Mouse (Mus musculus): Measurements from ENCODE around the gene Pdia3.
"Not testable (repeated sequence)": the region's sequence is repeated elsewhere in the genome, so short reads cannot be mapped to it uniquely, and the experiment has no call there.

Pdia3 gene

GRCm38 (mm10) chr2:121413387-121414042, at the start of gene Pdia3, which contains the start of gene Catsper2:
Pdia3 (plus strand) TSS chr2:121413775.
Catsper2 (minus strand) TSS chr2:121413792.
- DNase-seq (ENCODE audit: extremely low read depth, low read depth, low spot score): peak; percentile 13

GRCm38 (mm10) chr2:121368831-121369230, 44.7 kb upstream of the Pdia3 start:
- DNase-seq (ENCODE audit: extremely low read depth, low read depth, low spot score): peak; percentile 36

- peak; percentile 69 for DNase-seq (ENCODE audit: extremely low read depth, low read depth, low spot score)
These were observed 42.7 kb upstream of the Pdia3 start for GRCm38 (mm10) chr2:121370921-121371320.

GRCm38 (mm10) chr2:121372266-121372665, 41.3 kb upstream of the Pdia3 start:
- no peak for DNase-seq (ENCODE audit: extremely low read depth, low read depth, low spot score)

- no peak for DNase-seq (ENCODE audit: extremely low read depth, low read depth, low spot score)
These were observed 38.8 kb upstream of the Pdia3 start for GRCm38 (mm10) chr2:121374766-121375165.

- DNase-seq (ENCODE audit: extremely low read depth, low read depth, low spot score): not testable (repeated sequence)
These were observed 26.5 kb upstream of the Pdia3 start, which contains the start of gene Strc for GRCm38 (mm10) chr2:121386961-121387575. Strc (minus strand) TSS chr2:121387168.

- DNase-seq (ENCODE audit: extremely low read depth, low read depth, low spot score): no peak
These were observed 17.0 kb upstream of the Pdia3 start for GRCm38 (mm10) chr2:121396624-121397023.

- DNase-seq (ENCODE audit: extremely low read depth, low read depth, low spot score): no peak
These were observed 10.3 kb upstream of the Pdia3 start for GRCm38 (mm10) chr2:121403296-121403695.

- DNase-seq (ENCODE audit: extremely low read depth, low read depth, low spot score): no peak
These were observed 5.4 kb upstream of the Pdia3 start for GRCm38 (mm10) chr2:121408160-121408559.

- no peak for DNase-seq (ENCODE audit: extremely low read depth, low read depth, low spot score)
These were observed 660 bp upstream of the Pdia3 start for GRCm38 (mm10) chr2:121412843-121413386.

- DNase-seq (ENCODE audit: extremely low read depth, low read depth, low spot score): no peak
These were observed 637 bp downstream of the Pdia3 start for GRCm38 (mm10) chr2:121414139-121414685.

- no peak for DNase-seq (ENCODE audit: extremely low read depth, low read depth, low spot score)
These were observed 1.5 kb downstream of the Pdia3 start for GRCm38 (mm10) chr2:121415103-121415502.

- no peak for DNase-seq (ENCODE audit: extremely low read depth, low read depth, low spot score)
These were observed 2.0 kb downstream of the Pdia3 start for GRCm38 (mm10) chr2:121415591-121415990.

GRCm38 (mm10) chr2:121416356-121416755, 2.8 kb downstream of the Pdia3 start:
- DNase-seq (ENCODE audit: extremely low read depth, low read depth, low spot score): no peak

- DNase-seq (ENCODE audit: extremely low read depth, low read depth, low spot score): no peak
These were observed 4.9 kb downstream of the Pdia3 start for GRCm38 (mm10) chr2:121418476-121418875.

GRCm38 (mm10) chr2:121423166-121423565, 9.6 kb downstream of the Pdia3 start:
- no peak for DNase-seq (ENCODE audit: extremely low read depth, low read depth, low spot score)

GRCm38 (mm10) chr2:121425890-121426289, 12.3 kb downstream of the Pdia3 start:
- no peak for DNase-seq (ENCODE audit: extremely low read depth, low read depth, low spot score)

- no peak for DNase-seq (ENCODE audit: extremely low read depth, low read depth, low spot score)
These were observed 21.3 kb downstream of the Pdia3 start for GRCm38 (mm10) chr2:121434854-121435253.

- DNase-seq (ENCODE audit: extremely low read depth, low read depth, low spot score): no peak
These were observed 26.2 kb downstream of the Pdia3 start for GRCm38 (mm10) chr2:121439746-121440145.

GRCm38 (mm10) chr2:121440834-121441605, 27.4 kb downstream of the Pdia3 start:
- DNase-seq (ENCODE audit: extremely low read depth, low read depth, low spot score): no peak

- no peak for DNase-seq (ENCODE audit: extremely low read depth, low read depth, low spot score)
These were observed 28.2 kb downstream of the Pdia3 start for GRCm38 (mm10) chr2:121441800-121442199.

All from fat pad, adult 2 months (tissue).